Mouse (Mus musculus): Measurements from ENCODE around the gene Etv4.

Gene Etv4

DNA sequence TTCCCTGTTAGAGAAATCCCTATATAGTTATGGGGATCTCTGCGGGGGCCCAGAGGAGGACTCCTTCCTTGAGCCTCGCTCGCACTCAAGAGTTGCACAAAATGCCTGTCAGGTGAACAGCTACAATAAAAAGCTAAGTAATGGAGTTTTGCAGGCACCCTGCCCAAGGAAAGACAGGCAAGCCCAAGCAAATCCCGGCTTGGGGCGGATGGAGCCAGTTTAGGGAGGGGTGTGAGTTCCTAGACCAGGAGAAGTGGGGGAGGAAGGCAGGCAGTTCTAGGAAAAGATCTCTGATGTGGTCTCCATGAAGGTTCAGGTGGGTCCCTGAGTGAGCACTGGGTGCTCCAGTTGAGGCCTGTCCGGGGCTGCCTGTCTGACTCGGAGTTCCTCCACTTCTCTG is 1.5 kb upstream of the Etv4 start:
- no peak for DNase-seq (ENCODE audit: low spot score in 2 of 2)

DNA sequence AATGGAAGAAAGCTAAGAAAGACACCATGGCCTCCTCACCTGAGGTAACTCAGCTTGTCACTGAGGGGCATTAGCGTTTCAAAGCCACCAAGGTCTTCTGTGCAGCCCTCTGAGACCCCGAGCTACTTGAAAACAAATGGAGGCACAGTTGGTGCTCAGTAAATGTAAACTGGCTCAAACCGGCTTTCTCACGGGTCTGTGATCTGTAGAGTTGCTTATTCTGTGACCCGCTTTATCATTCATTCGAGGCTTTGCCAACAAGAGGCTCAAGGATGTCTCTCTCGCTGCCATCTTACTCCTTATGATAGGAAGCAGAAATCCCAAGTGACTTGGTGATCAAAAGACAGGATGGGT is 658 bp upstream of the Etv4 start:
- DNase-seq (ENCODE audit: low spot score in 2 of 2) = no peak

DNA sequence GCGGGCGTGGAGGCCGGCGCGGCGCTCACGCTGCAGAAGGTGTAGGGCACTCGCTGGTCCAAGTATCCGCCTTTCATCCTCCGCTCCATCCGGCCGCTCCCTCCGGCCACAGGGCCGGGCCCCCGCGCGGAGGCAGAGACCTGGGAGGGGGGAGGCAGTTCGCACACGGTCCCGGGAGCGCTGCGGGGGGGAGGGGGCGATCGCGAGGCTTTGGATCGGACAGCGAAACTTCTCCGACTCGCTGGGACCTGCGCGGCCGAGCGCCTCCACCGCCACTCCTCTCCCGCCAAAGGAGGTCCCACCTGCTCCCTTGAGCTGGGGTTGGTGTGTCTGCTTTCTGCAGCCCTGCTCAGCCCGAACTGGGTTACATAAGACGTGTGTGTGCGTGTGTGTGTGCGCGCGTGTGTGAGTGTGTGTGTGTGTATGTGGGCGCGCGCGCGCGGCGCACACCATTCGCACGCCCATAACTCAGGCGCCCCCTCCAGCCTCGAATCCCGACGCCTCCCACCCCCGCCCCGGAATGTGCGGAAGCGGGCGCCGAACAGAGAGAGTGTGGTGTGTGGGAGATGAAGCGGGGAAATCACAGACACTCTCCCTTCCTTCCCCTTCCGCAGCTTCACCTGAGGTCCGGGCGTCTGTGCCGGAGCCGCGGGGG is 556 bp downstream of the Etv4 start:
- DNase-seq (ENCODE audit: low spot score in 2 of 2) = no peak

DNA sequence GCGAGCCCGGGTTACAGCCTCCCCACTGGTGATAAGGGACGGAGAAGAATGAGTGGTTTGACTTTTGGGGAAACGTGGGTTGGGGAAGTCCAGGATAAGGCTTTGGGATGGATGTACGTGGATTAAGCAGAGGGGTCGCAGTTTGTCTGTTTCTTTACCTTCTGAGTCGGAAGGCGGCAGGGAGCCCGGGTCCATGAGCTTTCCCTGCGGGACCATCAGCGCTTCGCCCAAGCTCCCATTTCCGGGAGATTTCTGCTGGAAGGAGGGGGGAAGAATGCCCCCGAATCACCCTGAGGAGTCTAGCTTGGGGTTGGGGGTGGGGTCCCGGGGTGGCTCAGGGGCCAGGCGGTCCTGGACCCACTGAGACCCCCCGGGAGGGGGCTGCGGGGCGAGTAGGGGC is 1.1 kb downstream of the Etv4 start:
- no peak for DNase-seq (ENCODE audit: low spot score in 2 of 2)

GRCm38 (mm10) chr11:101783584-101783983 is 1.6 kb downstream of the Etv4 start:
- no peak for DNase-seq (ENCODE audit: low spot score in 2 of 2)

DNA sequence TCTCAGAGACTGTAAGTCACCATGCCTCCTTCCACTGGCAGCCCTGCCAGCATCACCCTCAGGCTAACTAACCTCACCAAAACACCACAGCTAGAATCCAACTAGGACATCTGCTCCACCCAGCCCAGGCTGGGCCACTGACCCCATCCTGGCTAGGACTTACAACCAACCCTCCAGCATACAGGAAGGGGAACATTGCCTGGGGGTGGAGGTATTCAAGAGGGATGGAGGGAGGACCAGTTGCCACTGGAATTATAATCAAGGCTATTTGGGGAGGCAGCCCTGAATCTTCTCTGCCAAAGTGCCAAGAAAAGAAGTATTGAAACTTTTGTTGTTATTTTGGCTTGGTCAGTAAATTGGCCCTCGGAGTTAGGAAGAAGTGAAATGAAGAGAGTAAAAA is 2.0 kb downstream of the Etv4 start:
- no peak for DNase-seq (ENCODE audit: low spot score in 2 of 2)

DNA sequence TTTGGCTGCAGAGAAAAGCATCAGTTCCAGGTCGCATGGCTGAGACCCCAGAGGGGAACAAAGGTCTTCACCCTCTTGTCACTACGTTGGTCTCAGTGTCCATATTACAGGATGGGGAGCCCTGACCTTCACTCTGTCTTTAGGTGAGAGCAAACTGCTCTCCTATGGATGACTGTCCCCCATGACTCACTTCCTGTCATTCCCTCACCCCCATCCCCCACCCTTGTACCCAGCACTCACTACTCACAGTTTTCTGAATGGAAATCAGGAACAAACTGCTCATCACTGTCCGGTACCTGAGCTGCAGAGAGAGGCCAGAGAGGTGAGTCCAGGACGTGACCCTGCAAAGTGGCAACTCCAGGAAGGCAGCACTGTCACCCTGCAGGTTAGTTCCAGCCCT is 8.3 kb downstream of the Etv4 start:
- DNase-seq (ENCODE audit: low spot score in 2 of 2) = no peak

DNA sequence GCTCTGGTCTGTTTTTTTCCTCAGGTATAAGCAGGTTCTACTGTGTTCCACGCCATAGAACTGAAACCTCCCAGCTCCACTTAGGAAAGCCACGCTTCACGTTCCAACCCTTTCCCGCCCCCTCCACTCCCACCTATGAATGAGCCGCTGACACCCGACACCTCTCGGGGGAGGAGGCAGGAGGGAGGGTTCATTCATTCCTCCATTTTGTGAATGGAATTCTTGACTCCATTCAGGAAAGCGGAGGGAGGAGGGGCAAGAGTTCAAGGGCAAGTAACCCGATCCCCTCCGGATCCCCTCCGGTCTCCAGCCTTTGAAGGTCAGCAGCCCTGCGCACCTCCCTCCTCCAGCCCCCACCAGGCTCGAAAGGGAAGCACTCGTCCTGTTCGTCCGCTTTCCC is 12.7 kb downstream of the Etv4 start:
- DNase-seq (ENCODE audit: low spot score in 2 of 2) = no peak

DNA sequence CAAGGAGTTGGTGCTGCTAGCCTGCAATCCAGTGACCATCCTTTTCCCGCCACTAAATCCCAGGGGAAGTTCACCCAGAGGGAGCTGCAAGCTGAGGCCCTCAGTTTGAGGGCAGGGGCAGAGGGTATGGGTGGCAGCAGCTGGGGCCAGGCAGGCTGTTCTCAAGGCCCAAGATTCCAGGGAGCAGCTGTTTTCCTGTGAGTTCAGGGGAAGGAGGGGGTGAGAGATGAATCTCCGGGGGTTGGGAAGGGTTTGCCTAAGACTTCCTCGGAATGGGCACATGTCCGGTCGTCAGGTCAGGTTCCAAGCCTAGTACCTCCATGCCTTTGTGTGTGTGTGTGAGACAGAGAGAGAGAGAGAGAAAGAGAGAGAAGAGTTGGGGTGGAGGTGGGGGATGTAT is 13.1 kb downstream of the Etv4 start:
- no peak for DNase-seq (ENCODE audit: low spot score in 2 of 2)

GRCm38 (mm10) chr11:101770266-101770665 is 14.9 kb downstream of the Etv4 start:
- no peak for DNase-seq (ENCODE audit: low spot score in 2 of 2)

- DNase-seq (ENCODE audit: low spot score in 2 of 2) = no peak
Observed at GRCm38 (mm10) chr11:101768721-101769120, 16.4 kb downstream of the Etv4 start.

DNA sequence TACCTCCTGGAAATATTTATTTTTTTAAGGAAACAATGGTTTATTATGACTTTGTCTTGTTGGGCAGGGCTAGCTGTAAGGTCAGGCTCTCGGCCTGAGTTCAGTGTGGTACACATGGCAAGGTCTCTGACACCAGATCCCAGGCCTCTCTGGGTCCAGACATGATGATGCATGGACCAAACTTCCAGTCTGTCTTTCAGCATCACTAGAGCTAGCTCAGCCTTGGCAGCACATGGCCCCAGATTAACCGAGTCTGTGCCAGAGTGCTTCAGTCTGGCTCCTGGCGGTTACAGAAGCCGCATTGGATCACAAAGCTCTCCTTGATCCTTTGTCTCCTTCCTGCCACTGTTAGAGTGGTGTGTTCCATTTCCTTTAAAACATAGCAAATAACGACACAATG is 17.8 kb downstream of the Etv4 start:
- no peak for DNase-seq (ENCODE audit: low spot score in 2 of 2)

GRCm38 (mm10) chr11:101764546-101764945 is 20.6 kb downstream of the Etv4 start:
- DNase-seq (ENCODE audit: low spot score in 2 of 2) = no peak

DNA sequence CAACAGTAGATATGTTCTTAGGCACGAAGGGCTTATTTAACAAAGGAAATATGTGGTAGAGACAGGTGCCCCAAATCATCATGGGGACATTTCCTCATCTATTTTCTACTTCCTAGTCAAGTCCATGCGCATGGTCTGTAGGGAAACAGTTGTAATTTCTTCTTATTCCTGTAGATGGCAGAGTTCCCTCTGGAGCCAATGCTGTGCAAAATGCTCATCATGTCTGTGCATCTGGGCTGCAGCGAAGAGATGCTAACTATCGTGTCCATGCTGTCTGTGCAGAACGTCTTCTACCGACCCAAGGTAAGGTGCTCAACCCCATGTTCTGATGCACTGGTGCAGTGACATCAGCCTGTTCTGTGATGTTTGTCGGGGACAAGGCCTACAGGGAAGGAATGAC is 21.4 kb downstream of the Etv4 start:
- no peak for DNase-seq (ENCODE audit: low spot score in 2 of 2)

- no peak for DNase-seq (ENCODE audit: low spot score in 2 of 2)
Observed at GRCm38 (mm10) chr11:101759530-101759929, 25.6 kb downstream of the Etv4 start.

- DNase-seq (ENCODE audit: low spot score in 2 of 2) = no peak
Observed at GRCm38 (mm10) chr11:101758431-101758830, 26.7 kb downstream of the Etv4 start.

DNA sequence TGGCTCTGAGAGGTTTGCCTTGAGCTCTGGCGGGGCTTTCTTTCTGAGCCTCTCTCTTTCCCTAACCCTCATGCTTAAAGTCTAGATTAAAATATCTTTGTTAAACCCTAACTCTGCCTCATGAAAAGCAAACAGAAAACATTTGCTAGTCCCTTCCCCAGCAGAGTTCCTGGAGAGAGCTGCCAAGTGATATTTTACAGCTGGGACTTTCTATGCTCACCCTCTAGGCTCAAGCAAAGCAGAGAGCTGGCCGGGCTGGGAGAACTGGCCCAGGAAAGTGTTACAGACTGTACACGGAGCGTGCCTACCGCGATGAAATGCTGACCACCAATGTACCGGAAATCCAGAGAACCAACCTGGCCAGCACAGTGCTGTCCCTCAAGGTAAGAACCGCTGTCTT is 27.8 kb downstream of the Etv4 start:
- no peak for DNase-seq (ENCODE audit: low spot score in 2 of 2)

DNA sequence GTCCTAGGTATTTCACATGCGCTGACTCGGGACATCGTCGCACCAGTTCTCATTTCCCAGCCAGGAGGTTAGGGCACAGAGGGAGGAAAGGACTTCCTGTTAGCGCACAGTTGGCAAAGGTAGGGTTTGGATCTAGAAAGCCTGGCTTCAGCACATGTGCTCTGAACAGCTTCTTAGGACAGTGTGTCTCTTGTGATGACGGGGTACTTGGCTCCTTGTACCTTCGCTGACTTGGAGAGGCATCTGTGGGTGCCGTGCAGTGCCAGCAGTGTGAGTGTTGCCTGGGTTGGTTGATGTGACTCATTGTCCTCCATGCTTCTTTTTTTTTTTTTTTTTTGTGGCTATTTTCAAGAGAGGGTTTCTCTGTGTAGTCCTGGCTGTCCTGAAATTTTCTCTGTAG is 28.6 kb downstream of the Etv4 start:
- DNase-seq (ENCODE audit: low spot score in 2 of 2) = no peak

- DNase-seq (ENCODE audit: low spot score in 2 of 2) = no peak
Observed at GRCm38 (mm10) chr11:101733596-101733995, 51.6 kb downstream of the Etv4 start.

- peak; percentile 98 for DNase-seq (ENCODE audit: low spot score in 2 of 2)
Observed at GRCm38 (mm10) chr11:101732518-101733440, 52.4 kb downstream of the Etv4 start, which contains the start of gene Dhx8. TSS of gene Dhx8 (plus strand) at chr11:101732919.

DNA sequence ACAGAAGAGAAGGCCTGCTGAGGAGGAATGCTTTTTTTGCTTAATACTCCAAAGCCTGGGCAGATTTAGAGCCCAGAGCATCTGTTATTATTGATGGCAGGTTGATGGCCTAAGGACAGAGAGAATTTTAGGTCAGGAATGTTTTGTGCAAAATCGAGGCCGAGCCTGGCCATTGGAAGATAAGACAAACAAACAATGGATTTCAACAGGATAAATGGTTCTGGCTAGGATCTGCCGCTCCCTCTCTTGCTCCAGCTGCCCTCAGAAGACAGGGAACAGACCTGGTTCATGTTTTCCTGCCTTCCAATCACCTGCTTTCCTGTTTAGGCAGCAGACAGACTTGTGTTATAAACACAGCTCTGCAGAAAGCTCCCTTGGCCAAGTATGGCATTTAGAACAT is 55.9 kb downstream of the Etv4 start:
- no peak for DNase-seq (ENCODE audit: low spot score in 2 of 2)

- DNase-seq (ENCODE audit: low spot score in 2 of 2) = no peak
Observed at GRCm38 (mm10) chr11:101726765-101727164, 58.4 kb downstream of the Etv4 start.

DNA sequence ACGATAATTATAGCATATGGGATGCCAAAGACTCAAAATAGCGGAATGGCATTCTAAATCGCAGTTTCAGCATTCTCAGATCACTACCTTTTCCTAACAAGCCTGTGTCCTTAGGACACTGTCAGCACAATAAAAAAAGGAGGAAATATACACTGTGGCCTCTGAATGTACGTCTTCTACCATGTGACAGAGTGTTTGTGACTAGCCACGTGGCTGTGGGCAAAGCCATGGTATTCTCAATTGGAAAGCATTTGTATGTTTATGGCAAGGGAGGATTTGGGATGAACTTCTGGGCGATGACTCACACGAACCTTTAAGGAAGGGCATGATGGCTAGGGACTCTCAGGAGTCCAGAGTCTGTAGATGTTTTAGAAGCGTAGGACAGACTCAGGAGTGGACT is 60.1 kb downstream of the Etv4 start:
- no peak for DNase-seq (ENCODE audit: low spot score in 2 of 2)
